Mouse (Mus musculus) gastrocnemius, postnatal 36 days (tissue): ENCODE data around the gene Oaz1. TPM values are rescaled to one million over a fixed set of nuclear protein-coding genes. Genes with fewer than 3 reads are reported as not detected.

ENCODE experiments used
- microRNA-seq, 2 experiments: library from miRNA; unstranded; fragments of <30 nt; microRNA quantifications; one replicate each; pipeline ENCODE4 v1.2.0; 2021
- total RNA-seq, 2 experiments: library from RNA; stranded (reverse); gene quantifications; 2 replicates each; pipeline ENCODE4 v1.2.3; 2021

Gene Oaz1
- total RNA-seq, 2 experiments from 2014 or later = 611 to 682 TPM

Small RNA genes lying within 50 kb of the gene (microRNA-seq; reads per million reads assigned to microRNA genes)
- gene Mir1982 = 1.4 to 1.5 reads per million in 2 experiments

Other genes starting within 250 kb of the Oaz1 start
- 1 to 10 TPM; 1.5 TPM for gene Klf16, start 249.3 kb upstream of the Oaz1 start, total RNA-seq
- gene Abhd17a, start 236.3 kb upstream of the Oaz1 start, total RNA-seq = 10 to 100 TPM; 52.5 to 62.7 TPM
- gene Scamp4, start 223.8 kb upstream of the Oaz1 start, total RNA-seq = 10 to 100 TPM; 14.5 to 14.8 TPM
- under 1 TPM; 0.52 to 0.99 TPM for gene Adat3, start 223.8 kb upstream of the Oaz1 start, total RNA-seq
- gene Gm49322, start 220.6 kb upstream of the Oaz1 start, total RNA-seq = under 1 TPM; 0.25 to 0.26 TPM
- gene Csnk1g2, start 203.8 kb upstream of the Oaz1 start, total RNA-seq = 10 to 100 TPM; 84.0 to 90.0 TPM
- 10 to 100 TPM; 32.1 to 33.5 TPM for gene Btbd2, start 169.6 kb upstream of the Oaz1 start, total RNA-seq
- 100 to 1,000 TPM; 216 to 227 TPM for gene Mknk2, start 148.5 kb upstream of the Oaz1 start, total RNA-seq
- 1 to 10 TPM; 3.4 to 3.6 TPM for gene Mob3a, start 124.7 kb upstream of the Oaz1 start, total RNA-seq
- gene Izumo4, start 124.5 kb upstream of the Oaz1 start, total RNA-seq = 1 to 10 TPM; 1.2 to 2.7 TPM
- gene Ap3d1, start 84.4 kb upstream of the Oaz1 start, total RNA-seq = 10 to 100 TPM; 23.8 to 25.6 TPM
- gene Dot1l, start 71.5 kb upstream of the Oaz1 start, total RNA-seq = 10 to 100 TPM; 19.2 to 24.8 TPM
- 10 to 100 TPM; 23.1 to 29.4 TPM for gene Sf3a2, start 28.5 kb upstream of the Oaz1 start, total RNA-seq
- 10 to 100 TPM; 21.6 to 22.5 TPM for gene Plekhj1, start 28.0 kb upstream of the Oaz1 start, total RNA-seq
- gene Amh, start 21.4 kb upstream of the Oaz1 start, total RNA-seq = under 1 TPM; 0.25 to 0.41 TPM
- 100 to 1,000 TPM; 387 to 405 TPM for gene Jsrp1, start 13.2 kb upstream of the Oaz1 start, total RNA-seq
- 10 to 100 TPM in 1 of 2 experiments, 1 to 10 TPM in 1; 8.4 to 10.3 TPM for gene Lingo3, start 17.4 kb downstream of the Oaz1 start, total RNA-seq
- gene Lsm7, start 28.6 kb downstream of the Oaz1 start, total RNA-seq = 10 to 100 TPM; 13.7 to 18.8 TPM
- gene Sppl2b, start 28.6 kb downstream of the Oaz1 start, total RNA-seq = 10 to 100 TPM; 13.6 to 17.6 TPM
- gene Tmprss9, start 45.2 kb downstream of the Oaz1 start, total RNA-seq = not detected
- gene Timm13, start 74.3 kb downstream of the Oaz1 start, total RNA-seq = 100 to 1,000 TPM; 106 to 120 TPM
- gene Lmnb2, start 91.6 kb downstream of the Oaz1 start, total RNA-seq = 1 to 10 TPM; 2.6 to 3.1 TPM
- 10 to 100 TPM; 26.7 to 31.7 TPM for gene Gadd45b, start 103.4 kb downstream of the Oaz1 start, total RNA-seq
- gene Gng7, start 188.3 kb downstream of the Oaz1 start, total RNA-seq = under 1 TPM; 0.57 to 0.64 TPM
- under 1 TPM in 1 of 2 experiments, not detected in 1; 0.08 TPM for gene Diras1, start 199.0 kb downstream of the Oaz1 start, total RNA-seq
- gene Slc39a3, start 210.8 kb downstream of the Oaz1 start, total RNA-seq = 10 to 100 TPM; 11.7 to 12.0 TPM
- 10 to 100 TPM; 86.2 to 89.5 TPM for gene Sgta, start 233.5 kb downstream of the Oaz1 start, total RNA-seq
- gene Thop1, start 243.4 kb downstream of the Oaz1 start, total RNA-seq = 10 to 100 TPM; 20.3 to 24.9 TPM